Mouse (Mus musculus): ENCODE results near the gene Myh10. TPM values are rescaled to one million over a fixed set of nuclear protein-coding genes. Genes with fewer than 3 reads are reported as not detected.

Myh10 gene
- polyA plus RNA-seq, 1 experiment: 20.9 TPM

DNA sequence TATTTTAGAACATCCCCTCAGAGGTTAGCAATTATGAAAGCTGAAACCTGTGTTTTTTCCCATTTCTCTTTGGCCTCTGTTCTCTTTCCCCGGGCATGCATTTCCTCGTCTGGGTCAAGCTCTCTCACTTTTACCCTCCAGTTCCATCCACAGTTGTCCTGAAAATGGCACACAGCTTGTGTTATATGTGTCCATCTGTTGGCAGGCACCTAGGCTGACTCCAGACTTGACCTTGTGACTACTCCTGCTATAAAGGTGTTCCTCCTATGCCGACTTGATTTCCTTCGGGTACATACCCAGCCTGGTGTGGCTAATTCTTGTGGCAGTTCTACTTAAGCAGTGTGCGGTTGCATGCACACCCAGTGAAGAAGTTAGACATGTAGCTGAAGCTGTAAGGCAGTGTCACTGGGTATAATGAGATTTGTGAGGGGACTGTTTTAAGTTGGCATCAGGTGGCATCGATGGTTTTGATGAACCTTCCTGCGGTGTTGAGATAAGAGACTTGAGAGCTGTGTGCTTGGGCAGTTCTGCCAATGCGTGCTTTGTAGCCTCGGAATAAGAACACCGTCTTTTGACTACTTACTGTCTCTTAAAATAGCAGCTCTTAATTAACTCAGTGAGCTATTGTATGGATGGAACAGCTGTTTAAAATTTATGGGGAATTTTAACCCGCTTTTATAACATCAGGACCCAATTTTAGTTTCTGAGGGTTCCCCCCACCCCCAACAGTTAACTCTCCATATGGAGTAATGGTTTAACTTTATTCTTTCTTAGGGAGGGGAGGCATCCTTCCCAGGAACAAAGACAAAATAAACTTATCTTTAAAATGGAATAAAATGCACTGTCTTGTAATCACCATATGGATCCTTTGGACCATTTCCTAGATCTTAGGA lies 65.3 kb downstream of the Myh10 start:
- Histone ChIP-seq H3K4me2 (ENCODE audit: low read depth) (no peak overlapping the region), H3K27me3 (ENCODE audit: control insufficient read depth, insufficient read depth, insufficient read length) (no peaks in the 10 kb centered on the region), H3ac (ENCODE audit: control insufficient read depth, insufficient read length) (no peak overlapping the region), H3K79me2 (ENCODE audit: control insufficient read depth, insufficient read depth) (no peaks in the 10 kb centered on the region), H3K36me3 (ENCODE audit: control insufficient read depth, insufficient read depth) (no peaks in the 10 kb centered on the region), H3K4me3 (no peak overlapping the region)
- no peak for TF ChIP-seq MAX (IDR thresholded peaks at IDR 0.05; ENCODE audit: low read depth)
- no peak for TF ChIP-seq POLR2A (IDR thresholded peaks at IDR 0.05; ENCODE audit: insufficient read length, low read depth)
- no peak for TF ChIP-seq TCF12 (IDR thresholded peaks at IDR 0.05; ENCODE audit: insufficient read depth, poor library complexity, severe bottlenecking)
- TF ChIP-seq E2F4 (IDR thresholded peaks at IDR 0.05; ENCODE audit: insufficient read depth): no peak
- TF ChIP-seq MYOD1 (IDR thresholded peaks at IDR 0.05; ENCODE audit: control insufficient read depth in 1 of 3, insufficient read length in 2 of 3, low read depth in 2 of 3): no peak
- TF ChIP-seq REST (IDR thresholded peaks at IDR 0.05; ENCODE audit: insufficient read depth, insufficient read length): no peak
- TF ChIP-seq SRF (IDR thresholded peaks at IDR 0.05; ENCODE audit: control insufficient read depth, insufficient read length, low read depth): no peak
- no peak for TF ChIP-seq CEBPB (IDR thresholded peaks at IDR 0.05; ENCODE audit: insufficient read depth, poor library complexity, severe bottlenecking)
- TF ChIP-seq POLR2AphosphoS2 (IDR thresholded peaks at IDR 0.05; ENCODE audit: insufficient read length, low read depth): no peak
- no peak for TF ChIP-seq TCF3 (IDR thresholded peaks at IDR 0.05; ENCODE audit: insufficient read length, low read depth)
- TF ChIP-seq USF1 (IDR thresholded peaks at IDR 0.05; ENCODE audit: low read depth): no peak
- no peak for TF ChIP-seq MYOG (IDR thresholded peaks at IDR 0.05; ENCODE audit: control insufficient read depth in 1 of 3, insufficient read depth in 1 of 3, insufficient read length in 2 of 3, low read depth in 2 of 3)

DNA sequence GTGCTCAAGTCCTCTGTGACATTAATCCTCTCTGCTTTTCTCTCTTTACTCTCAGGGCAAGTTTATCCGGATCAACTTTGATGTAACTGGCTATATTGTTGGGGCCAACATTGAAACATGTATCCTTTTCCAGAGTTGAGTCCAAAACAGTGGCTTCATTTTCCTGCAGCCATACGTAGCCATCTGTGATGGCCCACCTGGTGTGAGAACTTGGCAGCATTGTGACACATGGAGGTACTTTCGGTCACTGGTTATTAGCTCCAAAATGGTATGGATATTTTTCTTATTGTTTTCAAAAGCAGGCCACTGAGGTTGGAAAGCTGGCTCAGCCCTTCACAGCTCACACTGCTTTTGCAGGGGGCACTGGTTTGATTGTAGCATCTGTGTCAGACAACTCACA lies 68.3 kb downstream of the Myh10 start:
- H3K4me2 ChIP-seq (ENCODE audit: low read depth): no peak overlapping the region
- no peaks in the 10 kb centered on the region for H3K79me2 ChIP-seq (ENCODE audit: control insufficient read depth, insufficient read depth)
- no peaks in the 10 kb centered on the region for H3K27me3 ChIP-seq (ENCODE audit: control insufficient read depth, insufficient read depth, insufficient read length)
- H3K36me3 ChIP-seq (ENCODE audit: control insufficient read depth, insufficient read depth): no peaks in the 10 kb centered on the region
- H3K4me3 ChIP-seq: no peak overlapping the region
- no peak for TF ChIP-seq POLR2A (IDR thresholded peaks at IDR 0.05; ENCODE audit: insufficient read length, low read depth)
- no peak for TF ChIP-seq TCF3 (IDR thresholded peaks at IDR 0.05; ENCODE audit: insufficient read length, low read depth)
- TF ChIP-seq TCF12 (IDR thresholded peaks at IDR 0.05; ENCODE audit: insufficient read depth, poor library complexity, severe bottlenecking): no peak
- TF ChIP-seq MAX (IDR thresholded peaks at IDR 0.05; ENCODE audit: low read depth): no peak
- TF ChIP-seq REST (IDR thresholded peaks at IDR 0.05; ENCODE audit: insufficient read depth, insufficient read length): no peak
- TF ChIP-seq POLR2AphosphoS2 (IDR thresholded peaks at IDR 0.05; ENCODE audit: insufficient read length, low read depth): no peak
- TF ChIP-seq E2F4 (IDR thresholded peaks at IDR 0.05; ENCODE audit: insufficient read depth): no peak
- no peak for TF ChIP-seq CEBPB (IDR thresholded peaks at IDR 0.05; ENCODE audit: insufficient read depth, poor library complexity, severe bottlenecking)
- TF ChIP-seq MYOD1 (IDR thresholded peaks at IDR 0.05; ENCODE audit: control insufficient read depth in 1 of 3, insufficient read length in 2 of 3, low read depth in 2 of 3): no peak
- TF ChIP-seq USF1 (IDR thresholded peaks at IDR 0.05; ENCODE audit: low read depth): no peak
- no peak for TF ChIP-seq MYOG (IDR thresholded peaks at IDR 0.05; ENCODE audit: control insufficient read depth in 1 of 3, insufficient read depth in 1 of 3, insufficient read length in 2 of 3, low read depth in 2 of 3)
- TF ChIP-seq SRF (IDR thresholded peaks at IDR 0.05; ENCODE audit: control insufficient read depth, insufficient read length, low read depth): no peak
- no peak overlapping the region for H3ac ChIP-seq (ENCODE audit: control insufficient read depth, insufficient read length)

DNA sequence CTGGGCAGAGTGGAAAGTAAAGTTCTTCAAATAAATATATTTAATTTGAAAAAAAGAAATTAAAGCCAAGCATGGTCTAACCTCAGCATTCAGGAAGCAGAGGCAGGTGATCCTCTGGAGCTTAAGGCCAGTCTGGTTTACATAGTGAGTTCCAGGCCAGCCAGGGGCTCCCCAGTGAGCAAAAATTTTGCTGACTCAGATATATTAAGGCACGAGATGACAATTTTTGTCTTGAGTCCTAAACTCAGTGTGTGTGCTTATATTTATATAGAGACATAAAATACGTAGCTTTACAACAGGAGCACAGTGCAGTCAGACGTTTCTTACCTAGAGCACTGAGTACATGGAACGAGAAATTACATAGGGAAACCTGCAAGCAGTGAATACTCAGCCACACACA lies 69.8 kb downstream of the Myh10 start:
- TF ChIP-seq MYOD1 (IDR thresholded peaks at IDR 0.05; ENCODE audit: control insufficient read depth in 1 of 3, insufficient read length in 2 of 3, low read depth in 2 of 3) (no peak), SRF (IDR thresholded peaks at IDR 0.05; ENCODE audit: control insufficient read depth, insufficient read length, low read depth) (no peak), MAX (IDR thresholded peaks at IDR 0.05; ENCODE audit: low read depth) (no peak), MYOG (IDR thresholded peaks at IDR 0.05; ENCODE audit: control insufficient read depth in 1 of 3, insufficient read depth in 1 of 3, insufficient read length in 2 of 3, low read depth in 2 of 3) (no peak), USF1 (IDR thresholded peaks at IDR 0.05; ENCODE audit: low read depth) (no peak), CEBPB (IDR thresholded peaks at IDR 0.05; ENCODE audit: insufficient read depth, poor library complexity, severe bottlenecking) (no peak), POLR2AphosphoS2 (IDR thresholded peaks at IDR 0.05; ENCODE audit: insufficient read length, low read depth) (no peak), TCF12 (IDR thresholded peaks at IDR 0.05; ENCODE audit: insufficient read depth, poor library complexity, severe bottlenecking) (no peak), REST (IDR thresholded peaks at IDR 0.05; ENCODE audit: insufficient read depth, insufficient read length) (no peak), E2F4 (IDR thresholded peaks at IDR 0.05; ENCODE audit: insufficient read depth) (no peak), POLR2A (IDR thresholded peaks at IDR 0.05; ENCODE audit: insufficient read length, low read depth) (no peak), TCF3 (IDR thresholded peaks at IDR 0.05; ENCODE audit: insufficient read length, low read depth) (no peak)
- peaks cover 9% of the 10 kb centered on the region for H3K36me3 ChIP-seq (ENCODE audit: control insufficient read depth, insufficient read depth)
- H3K79me2 ChIP-seq (ENCODE audit: control insufficient read depth, insufficient read depth): no peaks in the 10 kb centered on the region

GRCm38 (mm10) chr11:68761664-68762063 lies 70.3 kb downstream of the Myh10 start:
- H3K27me3 ChIP-seq (ENCODE audit: control insufficient read depth, insufficient read depth, insufficient read length): no peaks in the 10 kb centered on the region
- TF ChIP-seq MAX (IDR thresholded peaks at IDR 0.05; ENCODE audit: low read depth) (no peak), USF1 (IDR thresholded peaks at IDR 0.05; ENCODE audit: low read depth) (no peak), MYOG (IDR thresholded peaks at IDR 0.05; ENCODE audit: control insufficient read depth in 1 of 3, insufficient read depth in 1 of 3, insufficient read length in 2 of 3, low read depth in 2 of 3) (no peak), REST (IDR thresholded peaks at IDR 0.05; ENCODE audit: insufficient read depth, insufficient read length) (no peak), TCF12 (IDR thresholded peaks at IDR 0.05; ENCODE audit: insufficient read depth, poor library complexity, severe bottlenecking) (no peak), POLR2AphosphoS2 (IDR thresholded peaks at IDR 0.05; ENCODE audit: insufficient read length, low read depth) (no peak)
- no peak overlapping the region for H3ac ChIP-seq (ENCODE audit: control insufficient read depth, insufficient read length)
- peaks cover 9% of the 10 kb centered on the region for H3K36me3 ChIP-seq (ENCODE audit: control insufficient read depth, insufficient read depth)
- H3K4me2 ChIP-seq (ENCODE audit: low read depth): no peak overlapping the region
- H3K79me2 ChIP-seq (ENCODE audit: control insufficient read depth, insufficient read depth): no peaks in the 10 kb centered on the region
- no peak overlapping the region for H3K4me3 ChIP-seq

More for the DNA sequence above, 69.8 kb downstream of the Myh10 start:
- Histone ChIP-seq H3K27me3 (ENCODE audit: control insufficient read depth, insufficient read depth, insufficient read length) (no peaks in the 10 kb centered on the region), H3ac (ENCODE audit: control insufficient read depth, insufficient read length) (no peak overlapping the region), H3K4me2 (ENCODE audit: low read depth) (no peak overlapping the region), H3K4me3 (no peak overlapping the region)

Measured in myocyte (in vitro differentiated cells).